Mouse (Mus musculus) lung, postnatal 10 days (tissue): ENCODE data around the gene Asb7.

Experiments used
- DNase-seq: peaks from one replicate; pipeline ENCODE4 v3.0.0; 2021

The Asb7 gene

GRCm38 (mm10) chr7:66689294-66689619 lies at the start of gene Asb7:
Gene Asb7 (minus strand): TSS chr7:66689596.
- DNase-seq: no peak

- DNase-seq: no peak
Observed at GRCm38 (mm10) chr7:66737418-66737817, 48.0 kb upstream of the Asb7 start.

- DNase-seq: no peak
Observed at GRCm38 (mm10) chr7:66734993-66735392, 45.6 kb upstream of the Asb7 start.

GRCm38 (mm10) chr7:66734466-66734865 lies 45.1 kb upstream of the Asb7 start:
- no peak for DNase-seq

GRCm38 (mm10) chr7:66733882-66734281 lies 44.5 kb upstream of the Asb7 start:
- no peak for DNase-seq

- no peak for DNase-seq
Observed at GRCm38 (mm10) chr7:66733431-66733830, 44.0 kb upstream of the Asb7 start.

GRCm38 (mm10) chr7:66729232-66729631 lies 39.8 kb upstream of the Asb7 start:
- no peak for DNase-seq

- no peak for DNase-seq
Observed at GRCm38 (mm10) chr7:66728072-66728471, 38.7 kb upstream of the Asb7 start.

GRCm38 (mm10) chr7:66724954-66725353 lies 35.6 kb upstream of the Asb7 start:
- no peak for DNase-seq

- DNase-seq: no peak
Observed at GRCm38 (mm10) chr7:66724514-66724913, 35.1 kb upstream of the Asb7 start.

GRCm38 (mm10) chr7:66711166-66711565 lies 21.8 kb upstream of the Asb7 start:
- no peak for DNase-seq

GRCm38 (mm10) chr7:66704631-66705030 lies 15.2 kb upstream of the Asb7 start:
- no peak for DNase-seq

GRCm38 (mm10) chr7:66702721-66703120 lies 13.3 kb upstream of the Asb7 start:
- no peak for DNase-seq

- no peak for DNase-seq
Observed at GRCm38 (mm10) chr7:66694467-66694866, 5.1 kb upstream of the Asb7 start.

- peak; percentile 100 for DNase-seq
Observed at GRCm38 (mm10) chr7:66689620-66690360, 394 bp upstream of the Asb7 start, which contains the start of gene Lins1. Gene Lins1 (plus strand): TSS chr7:66689889.

- no peak for DNase-seq
Observed at GRCm38 (mm10) chr7:66688721-66689120, 675 bp downstream of the Asb7 start.

- DNase-seq: no peak
Observed at GRCm38 (mm10) chr7:66682119-66682863, 7.1 kb downstream of the Asb7 start.

GRCm38 (mm10) chr7:66675800-66676199 lies 13.6 kb downstream of the Asb7 start:
- DNase-seq: no peak

GRCm38 (mm10) chr7:66667064-66667463 lies 22.3 kb downstream of the Asb7 start:
- DNase-seq: no peak

GRCm38 (mm10) chr7:66663548-66663947 lies 25.8 kb downstream of the Asb7 start:
- DNase-seq: no peak

- DNase-seq: peak; percentile 88
Observed at GRCm38 (mm10) chr7:66661572-66661971, 27.8 kb downstream of the Asb7 start.

GRCm38 (mm10) chr7:66660972-66661371 lies 28.4 kb downstream of the Asb7 start:
- no peak for DNase-seq

- no peak for DNase-seq
Observed at GRCm38 (mm10) chr7:66660291-66660690, 29.1 kb downstream of the Asb7 start.

- no peak for DNase-seq
Observed at GRCm38 (mm10) chr7:66655471-66655870, 33.9 kb downstream of the Asb7 start.
